Mouse (Mus musculus): ENCODE results near the gene Gpr45. TPM values are rescaled to one million over a fixed set of nuclear protein-coding genes. Genes with fewer than 3 reads are reported as not detected.

Gpr45 gene
- polyA plus RNA-seq (2012; rRNA removed) = 14.1 and 18.9 TPM in 2 replicates

GRCm38 (mm10) chr1:42952734-42953481, at the start of gene Gpr45:
TSS of gene Gpr45 (plus strand) at chr1:42952872.

Other genes starting within 250 kb of the Gpr45 start
- 47.6 and 49.3 TPM in 2 replicates for gene Mrps9, start 101.6 kb upstream of the Gpr45 start, polyA plus RNA-seq (2012; rRNA removed)
- gene Tgfbrap1, start 145.8 kb downstream of the Gpr45 start, polyA plus RNA-seq (2012; rRNA removed) = 32.0 TPM in 2 replicates
- gene AI597479, start 145.8 kb downstream of the Gpr45 start, polyA plus RNA-seq (2012; rRNA removed) = 27.6 and 31.2 TPM in 2 replicates
- gene Fhl2, start 244.1 kb downstream of the Gpr45 start, polyA plus RNA-seq (2012; rRNA removed) = 15.7 and 19.3 TPM in 2 replicates